Comparison of ENCODE assay signal across 8 mouse cellular contexts in genomic region chr19:32254739-32255344, GRCm38 (mm10).
DNase-seq lines count a peak whose midpoint lies in the region; ATAC-seq and TF ChIP-seq lines count a peak whose summit lies in the region.

No protein-coding gene starts in this region.

- H3K4me2 ChIP-seq in liver, embryonic 16.5 days (ENCODE audit: low read depth, low read length), result no peak overlapping the region

- no peaks in the 10 kb centered on the region for H3K9me3 ChIP-seq in liver, embryonic 16.5 days (replicated peaks; ENCODE audit: control insufficient read depth, low read length)

- peak; percentile 70 for ATAC-seq in granulocyte monocyte progenitor cell, adult 5-6 weeks (replicated peaks; ENCODE audit: poor library complexity, severe bottlenecking)
- peak; percentile 54 for ATAC-seq in liver, embryonic 16.5 days (ENCODE audit: low read depth)

- H3K4me3 ChIP-seq in cerebellum, adult 2 months (replicated peaks; ENCODE audit: insufficient read depth, low read depth, low read length), result no peak overlapping the region
- no peak overlapping the region for H3K4me3 ChIP-seq in liver, embryonic 16.5 days (ENCODE audit: low read depth, low read length)

- 63% methylated on average over 8 of the region's 8 CpGs for WGBS in cerebellum, adult 2 months
- 22% methylated on average over 8 of the region's 8 CpGs for WGBS in liver, embryonic 16.5 days (ENCODE audit: insufficient replicate concordance)

- peak overlapping the region; percentile 23; the same call in 1 of the 2 replicates for H3K27ac ChIP-seq in cerebellum, adult 2 months (ENCODE audit: insufficient read depth, low read length)
- peak overlapping the region; percentile 64 for H3K27ac ChIP-seq in liver, embryonic 16.5 days (ENCODE audit: low read length)

- no peak for TF ChIP-seq POLR2A in cerebellum, adult 2 months (IDR thresholded peaks at IDR 0.05; ENCODE audit: borderline replicate concordance, insufficient read depth, low read length)

- DNase-seq in cerebellum, adult 2 months, result no peak
- no peak for DNase-seq in cerebellum, postnatal 25 days
- DNase-seq in 416B (ENCODE audit: low read depth), result peak; percentile 74
- DNase-seq in spleen, adult 12 weeks (ENCODE audit: low spot score), result peak; percentile 41
- DNase-seq in cerebellum, adult 11-12 months, result no peak
- DNase-seq in thymus, postnatal 36 days, result no peak

- H3K4me1 ChIP-seq in cerebellum, adult 2 months (ENCODE audit: control insufficient read depth, insufficient read depth, low read length), result peaks cover 4% of the 10 kb centered on the region
- peaks cover 44% of the 10 kb centered on the region for H3K4me1 ChIP-seq in liver, embryonic 16.5 days (ENCODE audit: control insufficient read depth, low read depth, low read length)

- no peaks in the 10 kb centered on the region for H3K27me3 ChIP-seq in cerebellum, adult 2 months (ENCODE audit: control insufficient read depth, insufficient read depth, low read length)
- H3K27me3 ChIP-seq in liver, embryonic 16.5 days (ENCODE audit: control insufficient read depth, insufficient read depth, low read depth, low read length), result no peaks in the 10 kb centered on the region

- no peak for TF ChIP-seq CTCF in cerebellum, adult 2 months (IDR thresholded peaks at IDR 0.05; ENCODE audit: borderline replicate concordance, insufficient read depth, low read depth, low read length)

- H3K9ac ChIP-seq in liver, embryonic 16.5 days (ENCODE audit: low read depth, low read length), result peak overlapping the region; percentile 10; the same call in 1 of the 2 replicates

- no peaks in the 10 kb centered on the region for H3K36me3 ChIP-seq in liver, embryonic 16.5 days (ENCODE audit: control insufficient read depth, insufficient read depth)

Comparison
In these comparisons a context has a peak if more than half of its experiments do, and no peak if none do; other contexts are left out.
1. DNase-seq: peak in 416B (single experiment) and spleen, adult 12 weeks (single experiment); none in cerebellum, adult 2 months (0 of 2), cerebellum, postnatal 25 days (0 of 2), cerebellum, adult 11-12 months (single experiment) and thymus, postnatal 36 days (0 of 2).